Mouse (Mus musculus) gastrocnemius, postnatal 10 days (tissue): ENCODE data around the gene Wdr3. TPM values are rescaled to one million over a fixed set of nuclear protein-coding genes. Genes with fewer than 3 reads are reported as not detected.

Experiments
- DNase-seq: peaks from one replicate; pipeline ENCODE4 v3.0.0; 2021; ENCODE audit warnings: mixed read lengths
- long read RNA-seq, 2 experiments: library from polyadenylated mRNA; stranded (forward); transcript quantifications; one replicate each; pipeline ENCODE4 v2.0.0; 2021
- total RNA-seq, 2 experiments: library from RNA; stranded (reverse); gene quantifications; 2 replicates each; pipeline ENCODE4 v1.2.3; 2021

Gene Wdr3
- 10 to 100 TPM; 10.4 to 11.0 TPM for total RNA-seq
- long read RNA-seq, experiment 1, transcript Wdr3-201 (27 exons, 3,432 nt): major isoform, 22 of 27 reads
- long read RNA-seq, experiment 1, partial matches to known transcripts: 2 of 27 reads
- long read RNA-seq, experiment 1, other reads (novel, unspliced or antisense): 3 of 27 reads
- long read RNA-seq, experiment 2, transcript Wdr3-201 (27 exons, 3,432 nt): major isoform, 16 of 18 reads
- long read RNA-seq, experiment 2, partial matches to known transcripts: 2 of 18 reads
- long read RNA-seq, experiment 2, other reads (novel, unspliced or antisense): 0 of 18 reads

DNA sequence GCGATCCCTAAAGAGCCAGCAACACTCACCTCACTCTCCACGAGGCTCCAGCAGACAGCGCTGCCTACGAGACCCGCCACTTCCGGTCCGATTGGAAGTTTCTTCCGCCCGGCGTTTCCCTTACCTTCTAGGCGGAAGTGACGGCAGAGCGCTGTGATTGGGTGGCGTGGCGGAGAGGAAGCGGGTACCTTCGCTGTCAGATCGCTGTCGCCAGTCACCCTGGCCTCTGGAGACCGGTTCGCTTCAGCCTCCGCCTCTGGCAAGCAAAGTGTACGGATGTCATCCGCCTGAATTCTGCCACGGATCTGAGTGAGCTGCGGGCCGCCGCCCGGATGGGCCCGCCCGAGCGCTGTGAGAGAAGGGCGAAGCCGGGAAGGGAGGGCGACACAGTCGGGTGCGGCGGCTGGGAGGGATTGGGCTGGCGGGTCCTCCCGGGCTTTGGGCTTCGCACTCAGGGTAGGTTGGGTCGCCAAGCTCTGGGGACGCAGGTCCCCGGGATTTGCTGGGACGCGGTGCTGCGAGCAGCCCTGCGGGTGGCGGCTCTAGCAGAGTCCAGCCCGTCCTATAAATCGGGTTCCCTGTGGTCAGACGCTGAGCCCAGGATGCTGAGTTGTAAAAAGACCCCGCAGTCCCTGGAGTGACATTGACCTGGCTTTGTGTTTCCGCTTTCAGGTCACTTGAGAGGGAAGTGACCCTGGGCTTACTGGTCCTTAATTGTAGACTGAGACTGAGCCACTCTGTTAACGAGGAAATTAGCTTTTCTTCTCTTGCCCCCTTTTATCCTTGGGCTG is at the start of gene Wdr3, which contains the start of gene Gdap2:
Wdr3 (minus strand) TSS at position 93 of the 791 bp plus-strand sequence.
Gdap2 (plus strand) TSS at position 67 of the 791 bp plus-strand sequence.
- peak; percentile 91 for DNase-seq

DNA sequence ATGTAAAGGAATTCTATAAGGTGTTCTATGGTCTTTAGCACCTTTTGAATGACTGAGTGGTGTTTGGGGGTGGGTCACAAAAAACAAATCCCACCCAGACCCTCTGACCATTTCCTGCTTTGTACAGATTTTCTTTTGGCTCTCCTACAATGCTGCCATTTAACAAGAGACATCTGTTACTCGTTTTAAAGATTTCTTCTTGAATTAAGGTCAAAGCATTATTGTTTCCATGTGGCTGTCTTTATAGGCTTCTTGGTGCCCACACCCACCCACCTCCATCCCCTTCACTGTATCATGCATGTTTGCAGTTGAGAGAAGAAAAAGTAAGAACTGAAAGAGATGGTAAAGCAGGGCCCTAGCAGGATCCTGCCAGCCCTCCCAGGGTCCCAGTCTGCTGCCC is 44.8 kb upstream of the Wdr3 start:
- no peak for DNase-seq

DNA sequence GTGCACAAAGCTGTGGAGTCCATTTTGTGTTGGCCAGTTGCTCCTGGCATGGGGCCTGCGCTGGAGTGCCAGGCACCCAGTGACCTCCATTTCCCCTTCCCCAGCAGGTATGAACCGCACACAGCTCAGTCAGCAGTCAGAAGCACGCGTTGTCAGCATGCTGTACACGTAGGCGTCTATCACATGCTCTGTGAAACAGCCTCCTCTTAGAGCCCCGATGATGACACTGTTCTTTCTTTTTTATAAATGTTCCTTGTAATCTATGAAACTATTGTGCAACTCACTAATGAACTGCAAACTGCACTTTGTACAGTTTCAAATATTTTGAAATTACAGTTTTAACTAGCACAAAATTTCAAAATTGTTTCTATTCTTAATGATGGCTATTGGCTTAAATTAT is 39.3 kb upstream of the Wdr3 start:
- no peak for DNase-seq

DNA sequence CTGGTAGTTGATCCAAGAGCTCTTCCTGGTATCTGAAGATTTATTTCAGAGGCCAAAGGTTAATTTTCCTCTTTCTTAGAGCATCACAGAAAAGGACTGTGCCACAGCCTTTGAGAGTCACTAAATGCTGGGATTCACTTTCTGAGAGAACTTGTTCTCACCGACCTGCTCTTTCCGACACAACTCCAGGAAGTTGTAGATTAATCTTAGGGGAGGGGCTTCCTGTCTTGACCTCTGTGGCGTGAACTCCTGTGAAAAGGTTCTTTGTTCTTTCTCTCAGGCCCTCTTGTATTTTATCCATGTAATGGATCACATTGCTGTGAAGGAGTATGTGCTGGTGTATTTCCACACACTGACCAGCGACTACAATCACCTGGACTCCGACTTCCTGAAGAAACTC is 32.0 kb upstream of the Wdr3 start:
- no peak for DNase-seq

DNA sequence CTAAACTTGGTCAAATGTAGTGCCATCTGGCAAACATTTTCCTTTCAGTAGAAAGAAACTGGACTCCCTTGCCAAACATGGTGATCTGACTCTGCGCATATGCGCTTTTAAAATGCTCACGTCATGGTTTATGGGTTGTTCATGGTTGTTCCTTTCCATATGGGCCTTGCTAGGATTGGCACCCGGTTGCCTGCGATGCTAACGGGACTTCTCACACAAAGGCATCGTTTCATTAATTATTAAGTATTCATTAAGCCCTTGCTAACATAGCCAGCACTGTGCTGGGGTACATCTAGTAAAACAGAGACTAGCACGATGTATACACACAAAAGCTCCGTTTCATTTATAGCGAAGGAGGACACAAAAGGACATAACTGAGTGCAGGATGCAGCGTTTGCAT is 27.7 kb upstream of the Wdr3 start:
- DNase-seq: no peak

DNA sequence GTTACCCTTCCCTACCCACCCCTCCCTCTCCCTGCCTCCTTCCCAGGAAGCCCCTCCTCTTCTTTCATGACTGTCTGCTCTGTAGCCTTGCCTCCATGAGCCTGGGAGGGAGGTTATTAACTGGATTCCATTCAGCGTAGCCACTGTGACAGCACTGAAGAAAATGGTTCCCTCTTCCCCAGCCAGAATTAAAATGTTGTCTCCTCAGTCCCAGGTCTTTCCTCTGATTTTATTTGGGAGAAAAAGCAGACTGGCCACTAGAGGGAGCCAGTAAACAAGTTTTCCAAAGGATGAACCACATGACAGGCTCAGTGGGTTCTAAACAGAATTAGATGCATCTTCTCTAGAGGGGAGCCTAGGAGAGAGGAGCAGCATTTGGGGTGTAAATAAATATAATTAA is 27.2 kb upstream of the Wdr3 start:
- peak; percentile 59 for DNase-seq

DNA sequence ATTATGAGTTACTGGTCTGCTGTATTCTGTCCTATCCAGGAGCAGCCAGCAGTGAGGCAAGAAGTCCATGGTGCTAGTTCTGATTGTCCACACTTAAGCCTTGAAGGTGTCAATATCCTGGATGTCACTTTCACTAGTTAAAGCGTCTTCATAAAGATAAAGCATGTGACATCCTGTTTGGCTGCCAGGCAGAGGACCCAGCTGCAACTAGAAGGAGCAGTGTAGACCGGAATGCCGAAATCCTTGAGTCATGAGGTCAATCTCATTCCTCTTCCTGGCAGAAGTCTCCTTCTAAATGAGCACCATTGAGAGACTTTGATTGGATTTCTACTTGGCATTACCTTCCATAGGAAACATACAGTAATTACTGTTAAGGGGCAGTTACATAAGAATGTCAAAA is 18.3 kb upstream of the Wdr3 start:
- no peak for DNase-seq

DNA sequence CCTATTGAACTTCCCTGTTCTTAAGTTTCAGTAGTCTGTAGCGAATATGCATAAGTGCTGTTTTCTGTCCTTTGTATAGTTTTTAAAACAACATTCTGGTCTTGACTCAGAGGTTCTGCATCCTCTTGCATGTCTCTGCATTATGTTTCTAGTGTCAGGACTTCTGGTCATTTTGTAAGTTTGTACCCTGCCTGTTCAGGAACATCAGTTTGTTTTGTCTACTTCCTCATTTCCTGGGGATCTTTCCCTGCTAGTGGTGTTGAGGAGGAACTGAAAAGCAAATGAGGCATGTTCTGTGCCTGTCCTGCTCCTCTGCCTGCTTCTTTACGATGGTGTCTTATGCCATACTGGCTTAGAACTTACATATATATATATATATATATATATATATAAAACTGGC is 13.8 kb upstream of the Wdr3 start:
- no peak for DNase-seq

DNA sequence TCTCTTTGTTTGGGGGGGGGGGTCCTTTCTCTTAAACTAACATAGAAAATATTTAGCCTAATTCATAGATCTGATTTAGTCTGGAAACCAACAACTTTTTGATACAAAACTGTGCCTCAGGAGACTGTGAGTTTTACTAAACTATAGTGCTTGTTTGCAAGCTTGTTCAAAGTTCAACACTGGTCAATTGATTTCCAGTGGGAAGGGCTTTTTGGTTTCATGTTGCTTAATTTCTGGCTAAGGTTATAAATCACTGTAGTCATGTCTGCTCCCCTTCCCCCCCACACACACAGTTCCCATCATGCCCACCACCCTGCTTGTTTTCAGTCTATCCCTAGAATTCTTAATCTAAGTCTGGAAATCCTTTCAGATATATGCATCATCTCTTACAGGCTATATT is 2.8 kb upstream of the Wdr3 start:
- DNase-seq: no peak

DNA sequence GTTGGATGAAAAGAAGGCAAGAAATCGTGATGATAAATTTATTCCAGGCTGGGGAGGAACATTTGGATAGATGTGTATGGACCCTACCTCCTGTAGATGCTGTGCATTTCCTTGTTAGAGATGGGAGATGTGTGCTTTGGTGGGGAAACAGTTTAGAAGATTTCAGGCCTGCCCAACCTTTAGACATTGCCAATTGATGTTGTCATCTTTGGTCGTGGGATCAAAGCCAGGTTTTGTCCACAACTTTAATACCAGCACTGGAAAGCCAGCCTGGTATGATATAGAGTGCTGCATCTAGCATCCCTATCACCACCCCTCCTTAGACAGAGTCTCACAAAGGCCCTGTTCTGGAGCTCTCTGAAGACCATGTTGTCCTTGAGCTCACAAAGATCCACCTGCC is 1.3 kb upstream of the Wdr3 start:
- no peak for DNase-seq

DNA sequence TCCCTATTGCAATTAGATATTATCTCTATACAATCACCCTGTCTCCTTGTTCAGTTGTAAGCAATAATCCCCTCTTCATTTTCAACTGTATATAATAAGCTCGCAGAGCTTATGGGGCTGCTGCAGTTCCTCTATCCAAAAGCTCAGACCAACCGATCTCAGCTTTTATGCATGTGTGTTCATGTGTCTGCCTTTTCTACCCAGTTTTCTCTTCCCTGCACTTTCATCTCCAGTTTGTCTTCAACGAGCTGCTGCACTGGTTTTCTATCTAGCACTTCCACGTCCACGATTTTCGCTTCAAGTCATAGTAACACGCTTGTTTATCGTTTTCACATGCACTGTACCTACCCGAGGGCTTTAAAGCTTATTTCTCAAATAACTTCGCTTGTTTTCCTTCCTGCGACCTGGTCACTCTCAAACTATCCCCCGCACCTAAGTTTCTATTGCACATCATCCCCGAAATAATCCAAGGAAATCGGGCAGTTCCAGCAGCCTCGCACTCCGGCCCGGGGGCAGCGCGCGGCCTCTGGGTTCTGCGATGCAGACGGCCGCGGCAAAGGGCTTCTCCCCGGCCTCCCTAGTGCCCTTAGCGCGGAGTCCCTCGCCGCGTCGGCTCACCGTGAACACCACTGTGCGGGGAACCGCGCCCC is 417 bp downstream of the Wdr3 start:
- DNase-seq: no peak

DNA sequence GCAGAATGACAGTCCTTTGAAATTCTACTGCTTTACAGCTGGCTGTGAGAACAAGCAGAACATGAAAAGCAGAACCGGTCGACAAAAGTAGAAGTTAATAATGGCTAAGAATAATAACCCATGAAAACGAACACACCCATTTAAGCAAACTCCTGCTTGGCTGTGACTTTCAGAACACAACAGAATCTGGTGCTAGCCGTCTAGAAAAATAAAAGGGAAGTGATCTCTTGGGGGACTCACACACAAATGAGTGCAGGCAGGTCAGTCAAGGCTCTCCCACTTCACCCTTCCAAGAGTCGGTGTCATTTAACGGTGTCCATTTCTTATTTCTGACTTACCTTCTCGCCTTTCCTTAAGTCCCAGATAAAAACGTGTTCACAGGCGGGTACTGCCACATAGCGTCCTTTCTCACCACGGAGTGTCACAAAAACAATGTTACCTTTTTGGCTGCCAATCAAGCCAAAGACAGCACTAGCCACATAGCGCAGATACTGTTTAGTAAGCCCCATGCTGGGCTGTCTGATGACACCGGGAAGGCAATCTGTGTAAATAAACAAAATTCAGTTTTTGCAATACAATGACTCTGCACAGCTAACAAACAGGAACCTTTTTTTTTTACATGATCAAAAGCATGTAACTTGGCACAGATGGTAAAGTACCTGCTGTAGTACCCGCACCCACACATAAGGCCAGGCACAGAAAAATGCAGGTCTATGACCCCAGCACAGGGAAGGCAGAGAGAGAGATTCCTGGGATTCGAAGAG is 1.3 kb downstream of the Wdr3 start:
- no peak for DNase-seq

DNA sequence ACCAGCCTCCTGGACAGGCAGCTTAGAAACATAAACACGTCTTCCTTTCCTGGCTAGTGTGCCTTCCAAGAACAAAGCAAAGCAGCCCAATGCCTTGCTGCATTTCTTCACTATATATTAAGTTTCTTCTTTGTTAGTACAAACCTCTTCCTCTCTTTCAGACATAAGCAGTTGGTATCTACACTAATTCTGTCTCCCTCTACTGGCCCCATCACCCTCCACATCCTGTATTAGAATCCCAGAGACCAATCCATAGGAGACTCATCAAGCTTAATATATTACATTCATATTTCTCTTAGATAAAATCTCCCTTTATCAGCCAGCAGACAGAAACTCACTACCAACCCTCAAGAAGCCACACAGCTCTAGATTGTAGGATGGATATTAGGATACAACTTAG is 39.8 kb downstream of the Wdr3 start:
- DNase-seq: no peak

DNA sequence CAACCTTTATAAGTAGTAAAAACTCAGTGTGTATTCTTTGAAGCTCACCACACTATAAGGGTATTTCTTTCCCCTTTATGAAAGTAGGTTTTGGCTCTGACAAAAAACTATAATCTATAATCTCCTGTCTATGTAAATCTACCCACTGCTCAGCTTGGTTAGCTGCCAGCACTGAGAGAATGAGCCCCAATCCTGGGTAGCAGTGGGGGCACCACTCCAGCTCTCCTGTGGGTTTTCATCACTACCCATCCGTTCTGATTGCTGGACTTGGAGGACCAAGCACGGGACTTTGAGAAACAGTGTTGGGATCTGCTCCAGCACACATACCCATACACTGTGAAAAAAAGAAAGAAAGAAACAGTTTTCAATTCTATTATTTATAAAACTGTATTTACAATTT is 40.2 kb downstream of the Wdr3 start:
- no peak for DNase-seq

DNA sequence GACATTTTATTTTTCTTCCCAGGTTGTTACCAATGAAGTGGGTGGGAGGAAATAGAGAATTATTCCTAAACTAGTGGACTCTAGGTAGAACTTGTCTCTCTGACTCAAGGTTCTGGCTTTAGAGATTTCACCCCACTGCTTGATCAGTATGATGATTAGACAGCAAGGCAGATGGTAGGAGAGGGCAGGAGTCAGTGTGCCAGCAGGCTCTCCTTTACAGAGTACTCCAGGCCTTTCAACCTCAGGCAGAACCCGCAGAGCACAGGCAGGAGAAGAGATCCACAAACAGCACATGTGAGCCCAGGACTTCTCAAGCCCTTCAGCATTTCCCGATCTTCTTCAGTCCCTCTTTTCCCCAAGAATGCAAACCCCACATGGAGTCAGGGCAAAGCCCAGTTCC is 43.5 kb downstream of the Wdr3 start:
- DNase-seq: no peak

DNA sequence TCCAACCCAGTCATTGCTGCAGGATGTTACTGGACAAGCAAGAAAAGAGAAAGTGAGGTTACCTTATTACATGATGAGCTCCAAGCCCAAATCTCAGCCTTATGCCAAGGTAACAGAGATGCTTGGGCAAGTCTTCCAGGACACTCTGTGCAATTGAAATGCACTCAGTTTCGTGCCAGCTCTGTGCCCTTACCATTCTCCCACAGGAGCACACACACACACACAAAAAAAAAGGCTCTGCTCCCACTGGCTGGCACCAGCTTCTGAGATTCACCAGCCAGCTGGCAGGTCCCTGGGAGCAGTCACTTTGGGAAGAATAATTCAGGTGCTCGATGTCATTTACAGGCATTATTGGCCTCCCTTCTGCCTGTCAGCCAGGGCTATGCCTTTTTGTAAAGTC is 55.5 kb downstream of the Wdr3 start:
- no peak for DNase-seq

DNA sequence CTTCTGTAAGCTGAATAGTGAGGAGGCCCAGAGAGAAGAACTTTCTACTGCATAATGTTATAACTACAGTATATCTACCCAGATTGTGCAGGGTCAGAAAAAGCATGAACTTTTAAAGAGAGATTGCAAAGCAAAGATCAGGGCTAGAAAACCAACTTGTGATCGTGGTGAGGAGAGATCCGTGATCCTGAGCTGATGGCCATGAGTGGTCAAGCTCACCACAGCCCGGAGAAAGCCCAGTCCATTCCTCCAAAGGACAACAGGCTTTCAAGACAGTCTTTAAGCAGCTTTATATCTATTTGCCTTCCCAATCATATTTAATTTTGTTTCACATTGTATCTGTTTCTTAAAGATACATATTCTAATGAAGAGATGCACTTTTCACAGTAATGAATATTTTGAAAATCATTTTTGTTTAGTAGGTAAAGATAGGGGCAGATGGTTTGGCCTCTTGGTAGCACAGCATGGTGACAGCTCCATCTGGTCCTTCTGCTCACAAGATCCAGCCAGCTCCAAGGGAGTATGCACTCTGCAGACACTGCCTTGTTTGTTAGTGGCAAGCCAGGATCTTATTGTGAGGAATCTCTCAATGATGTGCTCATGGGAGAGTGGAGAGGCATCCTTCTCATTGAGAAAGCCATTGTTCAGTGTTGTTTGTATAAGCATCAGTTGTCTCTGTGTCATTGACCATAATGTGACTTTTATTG is 59.7 kb downstream of the Wdr3 start:
- no peak for DNase-seq
